Mouse (Mus musculus) subcutaneous adipose tissue, adult 2 months (tissue): ENCODE measurements around the gene Mefv. TPM values are rescaled to one million over a fixed set of nuclear protein-coding genes. Genes with fewer than 3 reads are reported as not detected.

ENCODE experiments used
- polyA plus RNA-seq: library from polyadenylated mRNA; depleted of rRNA; stranded (reverse); fragments of >200 nt; gene quantifications from 2 replicates; pipeline ENCODE4 v1.2.3, GENCODE M21; 2012; ENCODE audit warnings: low replicate concordance; rRNA removed

Mefv gene
- 0.14 and 0.45 TPM in 2 replicates for polyA plus RNA-seq

GRCm38 (mm10) chr16:3717980-3718379, at the start of gene Mefv:
Gene Mefv (minus strand): TSS chr16:3718097.

GRCm38 (mm10) chr16:3743503-3744185, 25.7 kb upstream of the Mefv start, which contains the start of gene Zfp263:
Gene Zfp263 (plus strand): TSS chr16:3744093.

Other genes with a start within 250 kb of the Mefv start
- gene Olfr161, start 127.1 kb downstream of the Mefv start, polyA plus RNA-seq = not detected in 2 replicates
- gene Zfp263, start 26.0 kb upstream of the Mefv start, polyA plus RNA-seq = 6.2 and 12.8 TPM in 2 replicates
- gene Olfr15, start 112.8 kb upstream of the Mefv start, polyA plus RNA-seq = not detected in 2 replicates
- 1.7 TPM in 2 replicates for gene Zfp174, start 129.2 kb upstream of the Mefv start, polyA plus RNA-seq
- 74.6 and 92.9 TPM in 2 replicates for gene Naa60, start 154.3 kb upstream of the Mefv start, polyA plus RNA-seq
- gene Zfp597, start 166.5 kb upstream of the Mefv start, polyA plus RNA-seq = 2.4 and 3.6 TPM in 2 replicates
- 0.29 TPM in 1 of 2 replicates, not detected in the other for gene Gm20695, start 166.6 kb upstream of the Mefv start, polyA plus RNA-seq
- gene 1700037C18Rik, start 190.6 kb upstream of the Mefv start, polyA plus RNA-seq = 7.1 and 7.5 TPM in 2 replicates
- 3.5 and 9.6 TPM in 2 replicates for gene Cluap1, start 190.7 kb upstream of the Mefv start, polyA plus RNA-seq